Mouse (Mus musculus) intestine, postnatal 0 days (tissue): Measurements from ENCODE around the gene Polr2g. TPM values are rescaled to one million over a fixed set of nuclear protein-coding genes. Genes with fewer than 3 reads are reported as not detected.

Experiments
- ATAC-seq: fragments of 200-750 bp; cut with Nextera tagmentation; 2 replicates; pipeline ENCODE4 v1.8.0; 2017; ENCODE audit warnings: mild to moderate bottlenecking, moderate TSS enrichment, moderate library complexity
- H3K27ac ChIP-seq: fragments of 300-500 bp; sonication (generic); 2 replicates; pipeline ENCODE4 v1.5.1; 2014; ENCODE audit warnings: mild to moderate bottlenecking, low read depth, low read length, moderate library complexity
- H3K27me3 ChIP-seq: fragments of 300-500 bp; sonication (generic); replicated peaks from 2 replicates; pipeline ENCODE4 v1.6.1; 2014; ENCODE audit warnings: low read length, mixed read lengths; ENCODE audit not compliant: control insufficient read depth, insufficient read depth
- H3K36me3 ChIP-seq: fragments of 300-500 bp; sonication (generic); 2 replicates; pipeline ENCODE4 v1.6.1; 2014; ENCODE audit warnings: mild to moderate bottlenecking, moderate library complexity; ENCODE audit not compliant: control insufficient read depth, insufficient read depth
- H3K4me1 ChIP-seq: fragments of 300-500 bp; sonication (generic); replicated peaks from 2 replicates; pipeline ENCODE4 v1.6.1; 2014; ENCODE audit warnings: antibody characterized with exemption, low read length, mixed read lengths; ENCODE audit not compliant: control insufficient read depth, insufficient read depth
- H3K4me2 ChIP-seq: fragments of 300-500 bp; sonication (generic); replicated peaks from 2 replicates; pipeline ENCODE4 v1.6.1; 2014; ENCODE audit warnings: low read depth, mild to moderate bottlenecking, moderate library complexity
- H3K4me3 ChIP-seq: fragments of 300-500 bp; sonication (generic); 2 replicates; pipeline ENCODE4 v1.5.1; 2014; ENCODE audit warnings: low read depth, low read length
- H3K9ac ChIP-seq: fragments of 300-500 bp; sonication (generic); 2 replicates; pipeline ENCODE4 v1.6.1; 2014; ENCODE audit warnings: mild to moderate bottlenecking, low read depth, low read length
- H3K9me3 ChIP-seq: fragments of 300-500 bp; sonication (generic); 2 replicates; pipeline ENCODE4 v1.6.1; 2016; ENCODE audit warnings: mixed run types; ENCODE audit not compliant: control insufficient read depth
- CTCF ChIP-seq: sonication (generic); IDR thresholded peaks from 2 replicates; pipeline ENCODE4 v1.5.1; 2016; ENCODE audit warnings: low read depth, mild to moderate bottlenecking, control low read depth, antibody characterized with exemption, moderate library complexity
- WGBS: fragments of 180-500 bp; shearing (Covaris S2); extraction: QIAGEN DNeasy Blood & Tissue Kit; methylation state at CpG from one replicate; pipeline ENCODE4 v1.1.7; 2014; 5-methylcytosine and 5-hydroxymethylcytosine counted together
- polyA plus RNA-seq: library from polyadenylated mRNA; unstranded; fragments of >200 nt; fragmentation: Nextera tagmentation; extraction: Ambion mirVana; gene quantifications from 2 replicates; pipeline ENCODE4 v1.2.1, GENCODE M21; 2015

Polr2g gene
- polyA plus RNA-seq, 1 experiment from 2014 or later = 114 TPM

- no peak for TF ChIP-seq CTCF
- 87% methylated on average over 8 of the region's 8 CpGs for WGBS
- no peak overlapping the region for H3K4me2 ChIP-seq
- peaks cover 87% of the 10 kb centered on the region for H3K36me3 ChIP-seq
- H3K9ac ChIP-seq = no peak overlapping the region
- H3K9me3 ChIP-seq = no peaks in the 10 kb centered on the region
- no peaks in the 10 kb centered on the region for H3K27me3 ChIP-seq
- ATAC-seq = no peak
- no peak overlapping the region for H3K4me3 ChIP-seq
- no peak overlapping the region for H3K27ac ChIP-seq
- no peaks in the 10 kb centered on the region for H3K4me1 ChIP-seq
Measured at GRCm38 (mm10) chr19:8830664-8831063, 32.3 kb upstream of the Polr2g start.

- Histone ChIP-seq H3K27me3 (no peaks in the 10 kb centered on the region), H3K36me3 (peaks cover 88% of the 10 kb centered on the region), H3K9ac (no peak within 1 kb of the TSS), H3K4me3 (no peak within 1 kb of the TSS), H3K9me3 (no peaks in the 10 kb centered on the region), H3K4me1 (no peaks in the 10 kb centered on the region), H3K27ac (no peak within 1 kb of the TSS), H3K4me2 (no peak within 1 kb of the TSS)
- TF ChIP-seq CTCF = no peak
- no peak for ATAC-seq
- WGBS = 86% methylated on average over 8 of the region's 8 CpGs
Measured at GRCm38 (mm10) chr19:8829660-8830059, 31.3 kb upstream of the Polr2g start, which contains the start of gene AC129217.1. Gene AC129217.1 (plus strand): TSS chr19:8829773.

GRCm38 (mm10) chr19:8822696-8823095, 24.3 kb upstream of the Polr2g start:
- ATAC-seq = no peak
- WGBS = 56% methylated on average over 8 of the region's 8 CpGs
- no peak overlapping the region for H3K9ac ChIP-seq

GRCm38 (mm10) chr19:8821146-8821545, 22.8 kb upstream of the Polr2g start:
- whole genome bisulfite sequencing = under 1% methylated on average over 7 of the region's 7 CpGs
- Histone ChIP-seq H3K27ac (peak overlapping the region; percentile 95), H3K4me1 (peaks cover 5% of the 10 kb centered on the region; the same call in 1 of the 2 replicates), H3K4me2 (peak overlapping the region; percentile 80), H3K27me3 (no peaks in the 10 kb centered on the region), H3K36me3 (peaks cover 30% of the 10 kb centered on the region), H3K9ac (peak overlapping the region; percentile 97), H3K9me3 (no peaks in the 10 kb centered on the region), H3K4me3 (peak overlapping the region; percentile 97)
- ATAC-seq = no peak
- TF ChIP-seq CTCF = no peak

More at GRCm38 (mm10) chr19:8822696-8823095, 24.3 kb upstream of the Polr2g start:
- no peak for TF ChIP-seq CTCF
- no peaks in the 10 kb centered on the region for H3K27me3 ChIP-seq
- H3K4me2 ChIP-seq = peak overlapping the region; percentile 80
- no peaks in the 10 kb centered on the region for H3K9me3 ChIP-seq
- peak overlapping the region; percentile 97; the same call in 1 of the 2 replicates for H3K4me3 ChIP-seq
- peaks cover 5% of the 10 kb centered on the region; the same call in 1 of the 2 replicates for H3K4me1 ChIP-seq
- H3K36me3 ChIP-seq = peaks cover 43% of the 10 kb centered on the region
- no peak overlapping the region for H3K27ac ChIP-seq

- Histone ChIP-seq H3K4me3 (peak overlapping the region; percentile 97), H3K4me2 (peak overlapping the region; percentile 80), H3K4me1 (peaks cover 5% of the 10 kb centered on the region; the same call in 1 of the 2 replicates), H3K36me3 (peaks cover 25% of the 10 kb centered on the region), H3K27ac (peak overlapping the region; percentile 95), H3K9me3 (no peaks in the 10 kb centered on the region), H3K9ac (peak overlapping the region; percentile 97), H3K27me3 (no peaks in the 10 kb centered on the region)
- peak; percentile 7 for ATAC-seq
- under 1% methylated on average over 48 of the region's 48 CpGs for WGBS
- no peak for TF ChIP-seq CTCF
Measured at GRCm38 (mm10) chr19:8820424-8820956, 22.1 kb upstream of the Polr2g start.

- H3K27ac ChIP-seq = peak within 1 kb of the TSS; percentile 95
- ATAC-seq = peak; percentile 95
- WGBS = under 1% methylated on average over 80 of the region's 83 CpGs
- no peaks in the 10 kb centered on the region for H3K9me3 ChIP-seq
- peak within 1 kb of the TSS; percentile 80 for H3K4me2 ChIP-seq
- H3K27me3 ChIP-seq = no peaks in the 10 kb centered on the region
- peak within 1 kb of the TSS; percentile 97 for H3K9ac ChIP-seq
- no peak for TF ChIP-seq CTCF
- peaks cover 19% of the 10 kb centered on the region for H3K36me3 ChIP-seq
- peak within 1 kb of the TSS; percentile 97 for H3K4me3 ChIP-seq
- H3K4me1 ChIP-seq = peaks cover 5% of the 10 kb centered on the region; the same call in 1 of the 2 replicates
Measured at GRCm38 (mm10) chr19:8819596-8820423, 21.4 kb upstream of the Polr2g start, which contains the start of gene Hnrnpul2. Gene Hnrnpul2 (plus strand): TSS chr19:8820010.
